Mouse (Mus musculus) spleen, postnatal 36 days (tissue): ENCODE data around the gene Slc23a2.

Experiments used
- DNase-seq, 2 experiments: peaks; one replicate each; pipeline ENCODE4 v3.0.0; 2022; ENCODE audit warnings: low spot score in 2 of 2, mixed read lengths in 1 of 2

Slc23a2 gene

DNA sequence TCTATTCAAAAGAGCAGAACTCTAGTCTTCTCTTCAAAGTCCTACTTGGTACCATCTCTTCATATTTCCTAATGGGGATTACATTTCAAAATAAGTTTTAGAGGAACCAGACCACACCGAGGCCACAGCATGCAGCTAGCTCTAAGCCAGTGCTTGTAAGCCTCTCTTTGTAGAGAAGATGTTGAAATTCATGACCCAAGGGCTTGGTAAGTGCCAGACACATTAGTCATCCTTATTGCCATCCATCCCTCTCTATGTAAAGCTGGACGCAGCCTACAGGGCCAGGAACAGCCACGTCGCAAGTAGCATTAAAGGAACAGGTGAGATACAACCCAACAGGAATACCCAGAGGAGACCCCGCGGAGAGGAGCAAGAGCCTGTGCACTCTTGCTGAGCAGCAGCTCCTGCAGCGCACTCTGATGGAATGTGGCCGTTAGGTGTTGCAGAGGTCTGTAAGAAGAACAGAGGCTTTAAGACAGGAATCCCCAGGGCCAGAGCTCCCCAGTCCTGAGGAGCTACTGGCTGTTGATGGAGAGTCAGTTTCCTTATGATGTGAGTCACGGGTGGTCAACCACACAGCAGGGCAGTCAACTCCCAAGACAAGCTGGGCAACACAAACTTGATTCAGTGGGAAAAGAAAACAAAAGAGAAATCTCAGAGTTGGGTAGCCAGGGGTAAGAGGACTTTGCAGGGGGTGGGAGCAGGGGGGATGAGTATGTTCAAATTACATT is 45.8 kb downstream of the Slc23a2 start:
- no peak for DNase-seq

DNA sequence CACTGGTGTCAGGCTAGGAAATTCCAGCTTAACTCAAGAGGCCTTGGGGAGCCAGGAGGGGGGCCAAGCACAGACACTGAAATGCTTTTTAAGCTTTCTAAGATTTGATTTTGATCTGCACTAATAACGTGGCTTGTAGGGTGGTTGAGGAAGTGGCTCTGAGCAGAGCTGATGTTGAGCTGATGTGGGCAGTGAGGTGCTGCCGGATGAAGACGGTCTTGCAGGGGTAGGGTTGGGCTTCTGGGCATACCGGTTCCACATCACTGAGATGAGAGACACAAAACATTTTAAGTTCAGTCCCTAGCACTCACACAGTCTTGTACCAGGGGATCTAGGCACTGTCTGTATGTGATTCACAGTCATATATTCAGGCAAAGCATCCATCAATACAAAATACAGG is 46.5 kb downstream of the Slc23a2 start:
- peak; percentile 68 to 69 for DNase-seq

GRCm38 (mm10) chr2:132096582-132096981 is 48.3 kb downstream of the Slc23a2 start:
- no peak for DNase-seq

DNA sequence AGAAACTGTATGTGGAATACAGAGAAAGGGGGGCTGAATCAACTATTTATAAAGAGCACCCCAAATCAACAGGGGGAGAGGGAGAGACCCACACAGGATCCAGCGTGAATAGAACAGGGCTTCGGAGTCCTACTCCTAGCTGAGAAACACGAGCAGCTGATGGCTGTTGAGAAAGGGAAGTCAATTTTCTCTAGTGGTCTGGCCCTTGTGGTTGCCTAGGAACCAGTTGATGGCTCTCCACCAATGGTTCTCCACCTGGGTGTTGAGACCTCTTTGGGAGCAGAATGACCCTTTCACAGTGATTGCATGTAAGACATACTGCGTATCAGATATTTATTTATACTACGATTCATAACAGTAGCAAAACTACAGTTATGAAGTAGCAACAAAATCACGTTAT is 49.1 kb downstream of the Slc23a2 start:
- DNase-seq, result peak in 1 of 2 experiments; percentile 30

DNA sequence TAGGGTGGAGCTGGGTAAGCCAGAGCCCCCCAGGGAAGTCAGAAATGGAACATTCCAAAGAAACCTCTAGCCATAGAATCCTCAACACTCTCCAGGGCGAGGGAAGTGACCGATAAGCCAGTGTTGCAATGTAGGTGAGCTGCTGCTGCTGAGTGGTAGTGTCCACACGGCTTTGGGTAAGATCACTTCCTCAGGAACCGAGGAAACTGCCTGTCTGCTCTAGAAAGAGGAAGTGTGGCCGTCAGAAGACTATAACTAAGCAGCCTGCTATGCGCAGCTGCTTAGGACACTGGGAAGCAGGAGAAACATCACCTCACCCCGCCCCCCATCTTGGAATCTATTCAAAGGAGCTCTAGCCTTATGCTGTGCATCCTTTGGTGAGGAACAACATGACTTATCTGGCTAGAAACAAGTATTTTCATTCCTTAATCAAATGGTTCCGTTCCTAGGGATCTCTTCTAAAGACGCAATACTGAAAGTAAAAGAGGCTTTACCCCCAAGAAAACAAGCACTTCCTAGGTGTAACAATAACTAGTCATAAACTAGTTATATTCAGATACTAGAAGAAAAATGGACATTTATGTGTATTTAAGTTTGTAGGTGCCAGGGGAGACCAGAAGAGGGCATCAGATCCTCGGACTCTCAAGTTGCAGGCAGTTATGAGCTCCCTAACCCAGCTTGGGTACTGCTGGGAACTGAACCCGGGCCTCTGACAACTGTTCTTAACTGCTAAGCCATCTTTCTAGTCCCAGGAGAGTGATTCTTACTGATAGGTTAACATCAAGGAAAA is 50.3 kb downstream of the Slc23a2 start:
- peak; percentile 78 to 81 for DNase-seq

GRCm38 (mm10) chr2:132093739-132094138 is 51.2 kb downstream of the Slc23a2 start:
- DNase-seq, result no peak

GRCm38 (mm10) chr2:132093298-132093697 is 51.6 kb downstream of the Slc23a2 start:
- no peak for DNase-seq

- no peak for DNase-seq
Observed at GRCm38 (mm10) chr2:132092722-132093121, 52.2 kb downstream of the Slc23a2 start.

DNA sequence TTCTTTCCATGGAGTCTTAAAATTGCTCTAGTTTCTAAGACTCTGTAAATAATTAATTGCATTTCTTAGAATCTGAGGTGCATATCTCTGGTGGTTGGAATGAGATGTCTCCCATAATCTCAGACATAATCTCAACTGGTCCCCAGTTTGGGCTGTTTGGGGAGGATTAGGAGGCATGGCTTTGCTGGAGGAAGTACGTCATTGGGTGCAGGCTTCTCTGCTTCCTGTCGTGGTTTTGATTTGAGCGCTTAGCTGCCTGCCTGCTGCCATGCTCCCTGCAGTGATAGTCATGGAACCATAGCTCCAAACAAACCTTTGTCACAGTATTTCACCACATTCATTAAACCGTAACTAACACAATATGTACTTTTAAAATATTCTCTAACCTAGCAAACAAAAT is 53.2 kb downstream of the Slc23a2 start:
- DNase-seq, result no peak

DNA sequence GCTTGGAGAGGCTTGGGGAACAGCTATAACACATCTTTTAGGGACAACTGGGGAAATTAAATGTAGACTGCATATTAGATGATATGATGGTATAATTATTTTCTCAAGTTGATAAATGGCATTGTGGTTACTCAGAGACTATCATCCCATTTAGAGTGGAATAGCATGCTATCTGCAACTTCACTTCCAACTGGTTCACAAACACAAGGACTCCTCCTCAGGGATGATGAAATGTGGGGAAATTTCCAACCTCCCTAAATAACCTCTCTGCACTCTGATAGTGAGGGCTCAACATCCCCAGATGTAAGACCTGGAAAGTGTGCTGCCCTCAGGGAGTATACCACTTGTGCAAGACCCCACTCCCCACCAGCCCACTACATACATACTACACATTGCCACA is 60.1 kb downstream of the Slc23a2 start:
- DNase-seq, result no peak

DNA sequence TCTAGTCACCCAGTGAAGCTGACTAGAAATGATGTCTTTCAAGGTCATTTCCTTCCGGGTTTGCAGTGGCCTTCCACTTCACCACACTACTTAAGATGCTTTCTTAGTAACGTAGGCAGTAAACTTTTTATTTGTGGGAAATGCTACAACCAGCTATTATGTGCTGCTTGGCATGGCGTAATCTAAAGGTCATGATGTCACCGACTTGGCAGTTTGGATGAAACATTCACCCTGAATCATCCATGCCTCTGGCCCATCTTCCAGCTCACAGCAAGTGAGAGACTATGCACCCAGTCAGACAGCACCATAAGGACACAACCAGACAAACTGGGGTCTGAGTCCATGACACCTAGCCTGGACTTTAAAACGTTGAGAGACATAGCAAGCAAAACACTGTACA is 60.5 kb downstream of the Slc23a2 start:
- DNase-seq, result no peak

DNA sequence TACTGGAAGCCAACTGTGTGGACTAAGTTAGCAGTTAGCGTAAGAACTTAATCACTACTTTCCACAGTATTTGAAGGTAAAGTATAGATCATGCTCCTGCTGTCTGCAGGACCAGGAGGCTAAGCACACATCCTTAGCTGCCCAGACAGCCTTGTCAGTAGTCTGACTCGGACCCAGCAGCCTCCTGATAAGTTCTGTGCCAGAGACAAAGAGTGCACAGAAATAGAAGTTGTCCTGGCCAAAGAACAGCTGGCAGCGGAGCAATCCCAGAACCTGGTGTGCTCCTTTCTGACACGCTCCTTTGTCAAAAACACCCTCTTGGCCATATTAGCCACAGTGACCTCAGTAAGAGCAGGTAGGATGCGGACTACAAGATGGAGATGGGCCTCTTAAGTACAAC is 65.8 kb downstream of the Slc23a2 start:
- no peak for DNase-seq

DNA sequence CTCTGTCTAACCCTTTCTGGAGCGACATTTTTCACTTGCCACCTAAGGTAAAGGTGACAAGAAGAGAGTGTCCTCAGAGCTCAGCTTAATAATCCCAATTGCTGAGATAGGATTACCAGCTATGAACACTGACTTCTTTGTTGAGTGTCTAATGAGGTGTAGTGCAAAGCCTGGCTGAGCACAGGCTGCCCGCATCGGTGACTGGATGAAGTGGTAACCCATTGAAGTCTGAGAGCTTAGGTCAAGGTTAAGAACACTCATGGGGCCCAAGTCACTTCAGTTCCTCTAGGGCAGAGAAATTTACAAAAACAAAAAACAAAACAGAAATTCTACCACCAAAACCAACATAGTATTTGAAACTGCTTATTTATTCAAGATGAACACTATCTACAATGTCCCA is 71.9 kb downstream of the Slc23a2 start:
- no peak for DNase-seq

GRCm38 (mm10) chr2:132069985-132070735 is 74.7 kb downstream of the Slc23a2 start:
- no peak for DNase-seq

- no peak for DNase-seq
Observed at GRCm38 (mm10) chr2:132064185-132064831, 80.6 kb downstream of the Slc23a2 start.

- DNase-seq, result peak in 1 of 2 experiments; percentile 23
Observed at GRCm38 (mm10) chr2:132063776-132064175, 81.1 kb downstream of the Slc23a2 start.

DNA sequence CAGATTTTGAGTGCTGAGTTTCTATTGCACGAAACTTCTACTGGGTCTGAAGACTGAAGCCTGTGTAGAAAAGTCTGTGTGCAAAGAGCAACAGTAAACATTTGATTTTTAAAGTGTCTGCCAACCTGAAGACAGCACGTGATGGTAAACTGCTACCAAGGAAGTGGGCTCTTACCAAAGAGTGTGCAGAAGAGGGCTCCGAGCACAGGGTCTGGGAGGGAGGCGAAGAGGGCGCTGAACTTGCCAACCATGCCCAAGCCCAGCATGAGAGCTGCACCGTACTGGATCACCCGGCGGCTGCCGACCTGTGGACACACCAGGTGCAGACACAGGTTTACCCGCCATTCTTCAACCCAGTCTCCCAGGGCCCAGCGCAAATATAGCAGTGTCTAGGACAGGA is 83.0 kb downstream of the Slc23a2 start:
- DNase-seq, result no peak

DNA sequence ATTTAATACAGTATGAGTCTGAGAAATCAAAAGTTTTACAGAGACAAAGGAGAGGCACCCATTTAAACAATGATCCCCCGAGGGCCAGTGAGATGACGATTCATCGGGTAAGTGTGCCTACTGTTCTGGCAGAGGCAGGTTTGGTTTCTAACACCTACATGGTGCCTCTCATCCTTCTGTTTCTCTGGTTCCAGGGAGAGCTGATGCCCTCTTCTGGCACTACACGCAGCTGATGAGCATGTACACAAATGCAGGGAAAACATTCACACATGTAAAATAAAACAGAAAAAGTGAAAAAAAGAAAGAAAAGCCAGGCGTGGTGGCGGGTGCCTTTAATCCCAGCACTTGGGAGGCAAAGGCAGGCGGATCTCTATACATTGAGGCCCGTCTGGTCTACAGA is 85.0 kb downstream of the Slc23a2 start:
- no peak for DNase-seq

- DNase-seq, result no peak
Observed at GRCm38 (mm10) chr2:132055349-132055753, 89.6 kb downstream of the Slc23a2 start.

GRCm38 (mm10) chr2:132053824-132054223 is 91.1 kb downstream of the Slc23a2 start:
- DNase-seq, result peak in 1 of 2 experiments; percentile 31

- peak; percentile 37 to 41 for DNase-seq
Observed at GRCm38 (mm10) chr2:132051798-132052197, 93.1 kb downstream of the Slc23a2 start.

DNA sequence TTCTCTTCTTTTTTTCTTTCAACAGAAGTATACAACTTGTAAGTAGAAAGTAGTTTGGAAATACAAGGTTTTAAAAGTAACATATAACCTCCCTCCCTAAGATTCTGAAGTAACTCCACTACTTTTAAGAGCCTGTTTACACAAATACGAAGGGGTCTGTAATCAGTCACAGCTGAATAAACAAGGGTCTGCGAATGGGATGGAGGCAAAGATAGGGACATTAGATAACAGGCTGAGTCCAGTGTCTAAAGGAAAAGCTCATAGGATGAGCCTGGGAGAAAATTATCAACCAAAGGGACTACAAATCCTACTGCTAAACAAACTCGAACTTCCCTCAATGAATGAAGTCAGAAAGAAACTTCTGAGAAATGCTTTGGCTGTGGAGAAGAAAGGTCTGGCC is 95.0 kb downstream of the Slc23a2 start:
- no peak for DNase-seq
